Mouse (Mus musculus) myocyte (in vitro differentiated cells): ENCODE data around the gene Bfsp2.

ENCODE experiments used
- E2F4 ChIP-seq: IDR thresholded peaks from one replicate; pipeline ENCODE4 v1.6.1; 2011; ENCODE audit warnings: mild to moderate bottlenecking, control low read depth, moderate library complexity; ENCODE audit not compliant: insufficient read depth
- POLR2A ChIP-seq: IDR thresholded peaks from one replicate; pipeline ENCODE4 v1.6.1; 2011; ENCODE audit warnings: low read depth, mild to moderate bottlenecking, control low read depth, moderate library complexity; ENCODE audit not compliant: insufficient read length
- TCF12 ChIP-seq: IDR thresholded peaks from one replicate; pipeline ENCODE4 v1.6.1; 2011; ENCODE audit warnings: mild to moderate bottlenecking, control low read depth; ENCODE audit not compliant: poor library complexity, insufficient read depth, severe bottlenecking
- USF1 ChIP-seq: IDR thresholded peaks from one replicate; pipeline ENCODE4 v1.6.1; 2011; ENCODE audit warnings: low read depth, mild to moderate bottlenecking, control low read depth, moderate library complexity

DNA sequence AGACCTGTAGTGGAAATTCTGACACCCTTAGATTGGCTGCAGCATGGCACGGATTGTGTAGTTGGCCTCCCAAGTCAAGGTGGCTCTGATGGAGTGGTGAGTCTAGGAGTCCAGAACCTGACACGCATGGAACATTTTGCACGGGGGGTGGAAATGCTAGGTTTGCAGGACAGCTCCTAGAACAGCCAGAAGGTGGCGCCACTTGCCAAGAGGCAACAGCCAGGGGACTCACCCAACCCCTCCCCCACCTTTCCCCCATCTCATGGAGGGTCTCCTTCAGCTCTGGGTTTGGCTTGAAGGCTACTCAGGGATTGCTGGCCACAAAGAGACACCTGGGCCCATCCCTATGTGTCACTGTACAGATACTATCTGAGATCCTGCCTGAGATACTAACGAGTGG lies 10.7 kb downstream of the Bfsp2 start:
- TF ChIP-seq USF1 (no peak), POLR2A (no peak), TCF12 (no peak), E2F4 (no peak)
